Mouse (Mus musculus): ENCODE data around the gene Tubgcp6.

DNA sequence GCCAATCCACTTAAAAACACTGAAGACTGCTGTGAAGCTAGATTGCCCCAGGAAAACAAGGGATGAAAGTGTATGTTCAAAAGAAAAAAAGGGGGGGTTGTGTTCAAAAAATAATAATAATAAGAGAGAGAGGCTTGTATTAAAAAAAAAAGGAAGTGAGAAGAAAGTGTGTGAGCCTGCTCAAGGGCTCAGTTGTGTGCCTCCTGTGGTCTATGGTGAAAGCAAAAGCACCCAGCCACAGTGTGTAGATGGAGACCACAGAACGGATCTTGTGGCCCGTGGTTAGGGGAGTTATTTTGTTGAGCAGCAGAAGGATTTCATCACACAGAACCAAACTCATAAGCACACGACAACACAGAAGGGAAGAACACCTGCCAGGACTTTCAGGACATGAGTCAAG, 8.4 kb upstream of the Tubgcp6 start:
- TF ChIP-seq CTCF (IDR thresholded peaks at IDR 0.05; ENCODE audit: low read depth) (no peak), EP300 (IDR thresholded peaks at IDR 0.05; ENCODE audit: low read depth) (no peak)
